ENCODE assay signal across 25 mouse cellular contexts in the genomic region with DNA sequence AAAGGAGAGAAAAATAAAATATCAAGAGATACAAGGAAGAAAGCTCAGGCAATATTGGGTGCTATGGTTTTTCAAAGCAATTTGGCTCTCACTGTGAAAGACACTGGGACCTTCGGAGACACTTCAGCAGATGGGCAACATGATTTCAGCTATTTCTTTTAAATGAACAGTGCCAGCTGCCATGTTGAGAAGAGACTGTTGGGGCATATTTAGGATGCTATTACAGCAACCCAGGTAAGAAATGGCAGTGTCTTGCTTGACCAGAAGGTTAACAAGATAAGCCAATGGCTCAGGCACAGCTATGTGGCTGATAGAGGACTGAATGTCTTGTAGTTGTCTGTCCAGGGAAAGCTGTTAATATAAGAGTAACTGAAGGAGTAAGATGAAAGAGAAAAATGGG.
A peak's percentile ranks its signal among the peaks of the same experiment; 100 is the strongest.
DNase-seq lines count a peak whose midpoint lies in the region; ATAC-seq lines count a peak whose summit lies in the region.
"Had no signal": no experiment of that assay in that cellular context is flagged by ENCODE, and none has a peak within 500 bp of the region (broad histone marks: within the 10 kb centered on the region; RNA-seq: fewer than 3 reads in every experiment).

No protein-coding gene starts in this region.

- no peaks in the 10 kb centered on the region for H3K4me1 ChIP-seq in forebrain, embryonic 13.5 days
- no peaks in the 10 kb centered on the region for H3K4me1 ChIP-seq in forebrain, embryonic 11.5 days (replicated peaks; ENCODE audit: control insufficient read depth, insufficient read depth, low read length)
- H3K4me1 ChIP-seq: heart, embryonic 13.5 days; hindbrain, embryonic 12.5 days; liver, embryonic 15.5 days; lung, embryonic 15.5 days; midbrain, embryonic 15.5 days; neural tube, embryonic 13.5 days; stomach, embryonic 15.5 days had no signal

- no peaks in the 10 kb centered on the region for H3K9me3 ChIP-seq in forebrain, embryonic 13.5 days (replicated peaks)
- no peaks in the 10 kb centered on the region for H3K9me3 ChIP-seq in forebrain, embryonic 11.5 days (ENCODE audit: control insufficient read depth, low read length)
- H3K9me3 ChIP-seq: heart, embryonic 13.5 days; hindbrain, embryonic 12.5 days; liver, embryonic 15.5 days; lung, embryonic 15.5 days; midbrain, embryonic 15.5 days; neural tube, embryonic 13.5 days; stomach, embryonic 15.5 days had no signal

- H3K4me3 ChIP-seq in forebrain, embryonic 13.5 days = no peak overlapping the region
- no peak overlapping the region for H3K4me3 ChIP-seq in forebrain, embryonic 11.5 days (ENCODE audit: low read depth, low read length)
- H3K4me3 ChIP-seq: heart, adult 2 months; heart, embryonic 13.5 days; hindbrain, embryonic 12.5 days; liver, embryonic 15.5 days; lung, embryonic 15.5 days; midbrain, embryonic 15.5 days; myocyte; neural tube, embryonic 13.5 days; stomach, embryonic 15.5 days had no signal

- H3K9ac ChIP-seq in forebrain, embryonic 13.5 days = no peak overlapping the region
- H3K9ac ChIP-seq in forebrain, embryonic 11.5 days (ENCODE audit: low read length) = no peak overlapping the region
- H3K9ac ChIP-seq: heart, embryonic 13.5 days; hindbrain, embryonic 12.5 days; liver, embryonic 15.5 days; lung, embryonic 15.5 days; midbrain, embryonic 15.5 days; neural tube, embryonic 13.5 days; stomach, embryonic 15.5 days had no signal

- 81% methylated on average over 1 of the region's 1 CpGs for WGBS in forebrain, embryonic 13.5 days
- WGBS in forebrain, embryonic 11.5 days = 95% methylated on average over 1 of the region's 1 CpGs

- H3K27me3 ChIP-seq in forebrain, embryonic 13.5 days = no peaks in the 10 kb centered on the region
- no peaks in the 10 kb centered on the region for H3K27me3 ChIP-seq in forebrain, embryonic 11.5 days (ENCODE audit: control insufficient read depth, insufficient read depth, low read length)
- H3K27me3 ChIP-seq: heart, embryonic 13.5 days; hindbrain, embryonic 12.5 days; liver, embryonic 15.5 days; lung, embryonic 15.5 days; midbrain, embryonic 15.5 days; neural tube, embryonic 13.5 days; stomach, embryonic 15.5 days had no signal

- H3K36me3 ChIP-seq in forebrain, embryonic 13.5 days (ENCODE audit: poor library complexity, severe bottlenecking) = no peaks in the 10 kb centered on the region
- H3K36me3 ChIP-seq in forebrain, embryonic 11.5 days (ENCODE audit: control insufficient read depth, insufficient read depth, low read length) = no peaks in the 10 kb centered on the region
- H3K36me3 ChIP-seq: heart, embryonic 13.5 days; hindbrain, embryonic 12.5 days; liver, embryonic 15.5 days; lung, embryonic 15.5 days; midbrain, embryonic 15.5 days; neural tube, embryonic 13.5 days; stomach, embryonic 15.5 days had no signal

- DNase-seq in forebrain, embryonic 11.5 days (ENCODE audit: low spot score) = no peak
- peak; percentile 80 for DNase-seq in brain, adult 2 months (ENCODE audit: low read depth, low spot score)
- peak; percentile 35 to 37 for DNase-seq in cerebellum, adult 18-20 months
- DNase-seq in cerebellum, postnatal 14 days = peak; percentile 37 to 67
- DNase-seq in thymus, postnatal 10 days (ENCODE audit: low spot score in 2 of 2) = no peak
- DNase-seq in spleen, adult 12 weeks (ENCODE audit: low spot score) = no peak
- no peak for DNase-seq in ovary, adult 18-20 months (ENCODE audit: low spot score)
- DNase-seq: adrenal gland, postnatal 25 days; gastrocnemius, postnatal 25 days; heart, adult 2 months; kidney, adult 18-20 months; kidney, postnatal 4 days; liver; lung, postnatal 4 days; right cerebral cortex, postnatal 4 days had no signal

- no peak overlapping the region for H3K27ac ChIP-seq in forebrain, embryonic 13.5 days
- H3K27ac ChIP-seq in forebrain, embryonic 11.5 days (ENCODE audit: low read depth, low read length) = no peak overlapping the region
- H3K27ac ChIP-seq: heart, adult 2 months; heart, embryonic 13.5 days; hindbrain, embryonic 12.5 days; liver, embryonic 15.5 days; lung, embryonic 15.5 days; midbrain, embryonic 15.5 days; neural tube, embryonic 13.5 days; stomach, embryonic 15.5 days had no signal

- no peak overlapping the region for H3K4me2 ChIP-seq in forebrain, embryonic 13.5 days
- H3K4me2 ChIP-seq in forebrain, embryonic 11.5 days (ENCODE audit: low read depth, low read length, severe bottlenecking) = no peak overlapping the region
- H3K4me2 ChIP-seq: heart, embryonic 13.5 days; hindbrain, embryonic 12.5 days; liver, embryonic 15.5 days; lung, embryonic 15.5 days; midbrain, embryonic 15.5 days; neural tube, embryonic 13.5 days; stomach, embryonic 15.5 days had no signal

- ATAC-seq in forebrain, embryonic 13.5 days = peak; percentile 70; the same call in 1 of the 2 replicates
- ATAC-seq in forebrain, embryonic 11.5 days (replicated peaks; ENCODE audit: low FRiP score) = no peak
- ATAC-seq: inflammation-experienced regulatory T-cells, adult 6 months; midbrain, embryonic 15.5 days had no signal

Comparison
In these comparisons a context has a peak if more than half of its experiments do, and no peak if none do; other contexts are left out.
1. DNase-seq: peak in brain, adult 2 months (single experiment), cerebellum, adult 18-20 months (2 of 2) and cerebellum, postnatal 14 days (2 of 2); none in forebrain, embryonic 11.5 days (single experiment), thymus, postnatal 10 days (0 of 2), spleen, adult 12 weeks (single experiment) and ovary, adult 18-20 months (single experiment).